Mouse (Mus musculus): Measurements from ENCODE around the gene Got2.

DNA sequence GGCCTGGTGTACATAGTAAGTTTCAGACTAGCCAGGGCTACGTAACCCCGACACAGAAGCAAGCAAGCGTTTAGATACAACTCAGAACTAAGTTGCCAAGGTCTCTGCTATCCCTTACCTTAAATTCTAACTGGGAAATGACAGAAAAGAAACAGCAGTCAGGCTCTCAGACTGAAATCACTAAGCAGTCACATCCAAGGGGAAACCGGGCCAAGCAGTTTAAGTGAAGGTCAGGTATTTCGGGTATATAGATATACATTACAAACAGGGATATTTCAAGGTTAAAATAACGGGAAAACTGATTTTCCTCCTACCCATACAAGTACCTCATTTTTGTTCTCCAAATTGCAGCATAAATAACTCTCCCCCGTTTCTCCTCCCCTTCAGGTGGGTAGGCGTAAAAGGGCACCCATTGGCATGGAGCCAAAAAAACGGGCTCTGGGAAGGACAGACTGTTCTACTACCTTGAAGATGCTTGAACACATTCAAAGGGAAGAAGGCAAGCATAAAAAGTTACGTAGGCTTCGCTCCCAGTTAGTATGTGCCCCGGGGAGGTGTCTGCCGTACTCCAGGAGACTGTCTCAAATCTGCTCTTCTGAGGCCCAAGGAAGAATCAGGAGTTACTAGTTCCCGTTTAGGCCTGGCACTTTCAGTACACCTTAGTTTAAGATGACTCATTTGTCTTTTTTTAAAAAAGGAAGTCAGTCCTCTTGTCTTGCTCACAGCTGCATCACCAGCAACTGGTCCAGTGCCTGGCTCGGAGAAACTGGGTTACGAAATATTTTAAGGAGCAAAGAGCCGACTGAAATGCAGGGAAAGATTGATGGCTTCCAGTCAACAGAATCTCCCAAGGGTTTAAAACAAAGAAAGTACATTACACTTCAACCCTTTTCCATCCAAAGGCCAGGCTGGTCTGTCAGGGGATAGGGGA, 1.4 kb downstream of the Got2 start:
- no peak for TF ChIP-seq POLR2A (IDR thresholded peaks at IDR 0.05; ENCODE audit: insufficient read depth, low read depth, low read length)
- no peak for TF ChIP-seq CTCF (IDR thresholded peaks at IDR 0.05; ENCODE audit: insufficient read depth, low read depth, low read length)
